Mouse (Mus musculus) midbrain, embryonic 14.5 days (tissue): Measurements from ENCODE around the gene Il17d. TPM values are rescaled to one million over a fixed set of nuclear protein-coding genes. Genes with fewer than 3 reads are reported as not detected.

ENCODE experiments used
- ATAC-seq: fragments of 200-750 bp; cut with Nextera tagmentation; 2 replicates; pipeline ENCODE4 v1.8.0; 2017; ENCODE audit warnings: moderate number of reproducible peaks, moderate library complexity; ENCODE audit not compliant: low FRiP score, low TSS enrichment
- DNase-seq: peaks from one replicate; pipeline ENCODE4 v3.0.0-alpha.2; 2015
- H3K27ac ChIP-seq: fragments of 300-500 bp; sonication (generic); replicated peaks from 2 replicates; pipeline ENCODE4 v1.5.1; 2014; ENCODE audit warnings: mild to moderate bottlenecking, low read depth, low read length, moderate library complexity
- H3K27me3 ChIP-seq: fragments of 300-500 bp; sonication (generic); 2 replicates; pipeline ENCODE4 v1.6.1; 2014; ENCODE audit warnings: low read length, control low read depth, mixed read lengths; ENCODE audit not compliant: control insufficient read depth, insufficient read depth
- H3K36me3 ChIP-seq: fragments of 300-500 bp; sonication (generic); 2 replicates; pipeline ENCODE4 v1.6.1; 2014; ENCODE audit warnings: low read length, control low read depth; ENCODE audit not compliant: control insufficient read depth, insufficient read depth
- H3K4me1 ChIP-seq: fragments of 300-500 bp; sonication (generic); 2 replicates; pipeline ENCODE4 v1.6.1; 2014; ENCODE audit warnings: mild to moderate bottlenecking, antibody characterized with exemption, low read length, control low read depth; ENCODE audit not compliant: control insufficient read depth, insufficient read depth
- H3K4me2 ChIP-seq: fragments of 300-500 bp; sonication (generic); 2 replicates; pipeline ENCODE4 v1.6.1; 2014; ENCODE audit warnings: mild to moderate bottlenecking, low read length, moderate library complexity
- H3K4me3 ChIP-seq: fragments of 300-500 bp; sonication (generic); replicated peaks from 2 replicates; pipeline ENCODE4 v1.5.1; 2014; ENCODE audit warnings: low read depth, low read length
- H3K9ac ChIP-seq: fragments of 300-500 bp; sonication (generic); replicated peaks from 2 replicates; pipeline ENCODE4 v1.6.1; 2014; ENCODE audit warnings: mild to moderate bottlenecking, low read length, moderate library complexity
- H3K9me3 ChIP-seq: fragments of 300-500 bp; sonication (generic); 2 replicates; pipeline ENCODE4 v1.6.1; 2016; ENCODE audit warnings: low read length, control low read depth, mixed read lengths; ENCODE audit not compliant: control insufficient read depth
- WGBS: fragments of 180-500 bp; shearing (Covaris S2); extraction: QIAGEN DNeasy Blood & Tissue Kit; methylation state at CpG from one replicate; pipeline ENCODE4 v1.1.7; 2014; 5-methylcytosine and 5-hydroxymethylcytosine counted together
- polyA plus RNA-seq: library from polyadenylated mRNA; unstranded; fragments of >200 nt; fragmentation: Nextera tagmentation; extraction: Ambion mirVana; gene quantifications from 2 replicates; pipeline ENCODE4 v1.2.1, GENCODE M21; 2014

The Il17d gene
- polyA plus RNA-seq, 1 experiment from 2014 or later, result 3.2 TPM

GRCm38 (mm10) chr14:57554434-57554833, 29.9 kb downstream of the Il17d start:
- Histone ChIP-seq H3K4me1 (no peaks in the 10 kb centered on the region), H3K4me3 (no peak overlapping the region), H3K27ac (no peak overlapping the region), H3K36me3 (peaks cover 13% of the 10 kb centered on the region; the same call in 1 of the 2 replicates), H3K9ac (no peak overlapping the region), H3K27me3 (no peaks in the 10 kb centered on the region), H3K9me3 (no peaks in the 10 kb centered on the region), H3K4me2 (no peak overlapping the region)
- 91% methylated on average over 5 of the region's 5 CpGs for WGBS
- no peak for DNase-seq
- no peak for ATAC-seq

GRCm38 (mm10) chr14:57555471-57556070, 31.0 kb downstream of the Il17d start:
- no peaks in the 10 kb centered on the region for H3K9me3 ChIP-seq
- no peak for DNase-seq
- H3K4me3 ChIP-seq, result no peak overlapping the region
- H3K4me2 ChIP-seq, result no peak overlapping the region
- H3K4me1 ChIP-seq, result no peaks in the 10 kb centered on the region
- ATAC-seq, result no peak
- H3K36me3 ChIP-seq, result peaks cover 3% of the 10 kb centered on the region; the same call in 1 of the 2 replicates
- WGBS, result 90% methylated on average over 7 of the region's 7 CpGs
- H3K27ac ChIP-seq, result no peak overlapping the region
- no peak overlapping the region for H3K9ac ChIP-seq
- no peaks in the 10 kb centered on the region for H3K27me3 ChIP-seq

GRCm38 (mm10) chr14:57556922-57557321, 32.3 kb downstream of the Il17d start:
- ATAC-seq (no peak), DNase-seq (no peak)
- Histone ChIP-seq H3K27me3 (no peaks in the 10 kb centered on the region), H3K9ac (no peak overlapping the region), H3K4me1 (no peaks in the 10 kb centered on the region), H3K27ac (no peak overlapping the region), H3K4me3 (no peak overlapping the region), H3K4me2 (no peak overlapping the region), H3K36me3 (peaks cover 3% of the 10 kb centered on the region; the same call in 1 of the 2 replicates), H3K9me3 (no peaks in the 10 kb centered on the region)
- WGBS, result 92% methylated on average over 1 of the region's 1 CpGs

- no peaks in the 10 kb centered on the region for H3K9me3 ChIP-seq
- H3K27me3 ChIP-seq, result no peaks in the 10 kb centered on the region
- H3K36me3 ChIP-seq, result no peaks in the 10 kb centered on the region
- no peak overlapping the region for H3K27ac ChIP-seq
- H3K4me3 ChIP-seq, result no peak overlapping the region
- DNase-seq (no peak), ATAC-seq (no peak)
- H3K9ac ChIP-seq, result no peak overlapping the region
- H3K4me1 ChIP-seq, result peaks cover 2% of the 10 kb centered on the region
- WGBS, result 95% methylated on average over 6 of the region's 6 CpGs
- no peak overlapping the region for H3K4me2 ChIP-seq
Observed at GRCm38 (mm10) chr14:57565626-57566025, 41.0 kb downstream of the Il17d start.

- Histone ChIP-seq H3K4me2 (peak within 1 kb of the TSS; percentile 65), H3K27ac (peak within 1 kb of the TSS; percentile 47; the same call in 1 of the 2 replicates), H3K4me1 (peaks cover 6% of the 10 kb centered on the region), H3K4me3 (peak within 1 kb of the TSS; percentile 66), H3K36me3 (no peaks in the 10 kb centered on the region), H3K27me3 (no peaks in the 10 kb centered on the region), H3K9me3 (no peaks in the 10 kb centered on the region), H3K9ac (peak within 1 kb of the TSS; percentile 78)
- DNase-seq (peak; percentile 98), ATAC-seq (peak; percentile 99)
- WGBS, result 10% methylated on average over 35 of the region's 35 CpGs
Observed at GRCm38 (mm10) chr14:57571155-57572133, 46.9 kb downstream of the Il17d start, which contains the start of gene Eef1akmt1. Gene Eef1akmt1 (minus strand): TSS chr14:57571612.

GRCm38 (mm10) chr14:57574792-57575587, 50.4 kb downstream of the Il17d start:
- ATAC-seq (no peak), DNase-seq (no peak)
- Histone ChIP-seq H3K4me2 (no peak overlapping the region), H3K27me3 (no peaks in the 10 kb centered on the region), H3K9ac (no peak overlapping the region), H3K4me3 (no peak overlapping the region), H3K27ac (no peak overlapping the region), H3K4me1 (peaks cover 6% of the 10 kb centered on the region), H3K9me3 (no peaks in the 10 kb centered on the region), H3K36me3 (0 out of 2 replicates have a peak, but pooled peaks cover 3% of the 10 kb centered on the region)
- 88% methylated on average over 6 of the region's 6 CpGs for WGBS

GRCm38 (mm10) chr14:57576364-57577060, 51.9 kb downstream of the Il17d start:
- no peaks in the 10 kb centered on the region for H3K9me3 ChIP-seq
- H3K36me3 ChIP-seq, result 0 out of 2 replicates have a peak, but pooled peaks cover 7% of the 10 kb centered on the region
- no peak overlapping the region for H3K27ac ChIP-seq
- ATAC-seq (no peak), DNase-seq (no peak)
- no peaks in the 10 kb centered on the region for H3K27me3 ChIP-seq
- no peaks in the 10 kb centered on the region for H3K4me1 ChIP-seq
- no peak overlapping the region for H3K9ac ChIP-seq
- no peak overlapping the region for H3K4me2 ChIP-seq
- no peak overlapping the region for H3K4me3 ChIP-seq
- 98% methylated on average over 2 of the region's 2 CpGs for WGBS

- Histone ChIP-seq H3K4me3 (no peak overlapping the region), H3K9ac (no peak overlapping the region), H3K27me3 (no peaks in the 10 kb centered on the region), H3K4me2 (no peak overlapping the region), H3K27ac (no peak overlapping the region), H3K36me3 (peaks cover 64% of the 10 kb centered on the region), H3K9me3 (no peaks in the 10 kb centered on the region), H3K4me1 (no peaks in the 10 kb centered on the region)
- no peak for ATAC-seq
- WGBS, result 98% methylated on average over 3 of the region's 3 CpGs
- no peak for DNase-seq
Observed at GRCm38 (mm10) chr14:57591830-57592229, 67.3 kb downstream of the Il17d start.
